Mouse (Mus musculus) bone marrow macrophage, adult 2 months (primary cell): ENCODE data around the gene Vps53. TPM values are rescaled to one million over a fixed set of nuclear protein-coding genes. Genes with fewer than 3 reads are reported as not detected.

Experiments used
- H3K27ac ChIP-seq: 2 replicates; pipeline ENCODE4 v1.5.1; 2012; ENCODE audit warnings: low read depth, low read length; ENCODE audit not compliant: insufficient read depth
- H3K4me1 ChIP-seq: 2 replicates; pipeline ENCODE4 v1.6.1; 2012; ENCODE audit warnings: low read length; ENCODE audit not compliant: control insufficient read depth, insufficient read depth
- H3K4me3 ChIP-seq: 2 replicates; pipeline ENCODE4 v1.5.1; 2012; ENCODE audit warnings: mild to moderate bottlenecking, low read length, moderate library complexity; ENCODE audit not compliant: insufficient read depth
- CTCF ChIP-seq: IDR thresholded peaks from 2 replicates; pipeline ENCODE4 v1.5.1; 2012; ENCODE audit warnings: low read depth, mild to moderate bottlenecking, low read length, moderate library complexity
- POLR2A ChIP-seq: IDR thresholded peaks from 2 replicates; pipeline ENCODE4 v1.6.1; 2012; ENCODE audit warnings: mild to moderate bottlenecking, low read depth, low read length, borderline replicate concordance
- polyA plus RNA-seq: library from polyadenylated mRNA; stranded (reverse); fragments of >200 nt; gene quantifications from 2 replicates; pipeline ENCODE4 v1.2.4, GENCODE M21; 2012; ENCODE audit not compliant: missing spikeins, insufficient read depth, insufficient read length

The Vps53 gene
- polyA plus RNA-seq, 1 experiment, result 40.7 TPM

- peaks cover 7% of the 10 kb centered on the region for H3K4me1 ChIP-seq
- H3K27ac ChIP-seq, result no peak overlapping the region
- TF ChIP-seq CTCF, result no peak
- no peak overlapping the region for H3K4me3 ChIP-seq
Measured at GRCm38 (mm10) chr11:76148055-76149008, 31.1 kb downstream of the Vps53 start.

GRCm38 (mm10) chr11:76146187-76147010, 33.0 kb downstream of the Vps53 start:
- H3K27ac ChIP-seq, result no peak overlapping the region
- H3K4me1 ChIP-seq, result peaks cover 4% of the 10 kb centered on the region
- TF ChIP-seq POLR2A (no peak), CTCF (no peak)

GRCm38 (mm10) chr11:76145169-76145568, 34.3 kb downstream of the Vps53 start:
- Histone ChIP-seq H3K27ac (no peak overlapping the region), H3K4me1 (peaks cover 4% of the 10 kb centered on the region), H3K4me3 (no peak overlapping the region)
- TF ChIP-seq POLR2A (no peak), CTCF (no peak)

More at GRCm38 (mm10) chr11:76146187-76147010, 33.0 kb downstream of the Vps53 start:
- H3K4me3 ChIP-seq, result no peak overlapping the region

- H3K4me1 ChIP-seq, result peaks cover 4% of the 10 kb centered on the region
- H3K4me3 ChIP-seq, result no peak overlapping the region
- H3K27ac ChIP-seq, result no peak overlapping the region
- TF ChIP-seq CTCF (no peak), POLR2A (no peak)
Measured at GRCm38 (mm10) chr11:76144386-76144785, 35.1 kb downstream of the Vps53 start.

GRCm38 (mm10) chr11:76137996-76138395, 41.5 kb downstream of the Vps53 start:
- peaks cover 12% of the 10 kb centered on the region for H3K4me1 ChIP-seq
- TF ChIP-seq CTCF, result no peak
- TF ChIP-seq POLR2A, result no peak
- H3K4me3 ChIP-seq, result no peak overlapping the region
- no peak overlapping the region for H3K27ac ChIP-seq

- no peak for TF ChIP-seq POLR2A
- TF ChIP-seq CTCF, result no peak
- H3K4me3 ChIP-seq, result no peak overlapping the region
- peaks cover 26% of the 10 kb centered on the region for H3K4me1 ChIP-seq
- no peak overlapping the region; the same call in 1 of the 2 replicates for H3K27ac ChIP-seq
Measured at GRCm38 (mm10) chr11:76135641-76136437, 43.6 kb downstream of the Vps53 start.

GRCm38 (mm10) chr11:76130859-76131258, 48.6 kb downstream of the Vps53 start:
- H3K4me1 ChIP-seq, result peaks cover 28% of the 10 kb centered on the region

GRCm38 (mm10) chr11:76125386-76125785, 54.1 kb downstream of the Vps53 start:
- TF ChIP-seq CTCF (no peak), POLR2A (no peak)
- no peak overlapping the region for H3K27ac ChIP-seq
- H3K4me1 ChIP-seq, result peaks cover 4% of the 10 kb centered on the region
- H3K4me3 ChIP-seq, result no peak overlapping the region

More at GRCm38 (mm10) chr11:76130859-76131258, 48.6 kb downstream of the Vps53 start:
- TF ChIP-seq POLR2A (no peak), CTCF (no peak)
- Histone ChIP-seq H3K27ac (no peak overlapping the region), H3K4me3 (no peak overlapping the region)

GRCm38 (mm10) chr11:76123517-76123916, 55.9 kb downstream of the Vps53 start:
- Histone ChIP-seq H3K27ac (no peak overlapping the region), H3K4me3 (no peak overlapping the region), H3K4me1 (no peaks in the 10 kb centered on the region)
- TF ChIP-seq POLR2A (no peak), CTCF (no peak)

- Histone ChIP-seq H3K27ac (no peak overlapping the region), H3K4me1 (no peaks in the 10 kb centered on the region), H3K4me3 (no peak overlapping the region)
- TF ChIP-seq CTCF (no peak), POLR2A (no peak)
Measured at GRCm38 (mm10) chr11:76122571-76122970, 56.9 kb downstream of the Vps53 start.
